Comparison of ENCODE assay signal across 15 mouse cellular contexts in the genomic region with DNA sequence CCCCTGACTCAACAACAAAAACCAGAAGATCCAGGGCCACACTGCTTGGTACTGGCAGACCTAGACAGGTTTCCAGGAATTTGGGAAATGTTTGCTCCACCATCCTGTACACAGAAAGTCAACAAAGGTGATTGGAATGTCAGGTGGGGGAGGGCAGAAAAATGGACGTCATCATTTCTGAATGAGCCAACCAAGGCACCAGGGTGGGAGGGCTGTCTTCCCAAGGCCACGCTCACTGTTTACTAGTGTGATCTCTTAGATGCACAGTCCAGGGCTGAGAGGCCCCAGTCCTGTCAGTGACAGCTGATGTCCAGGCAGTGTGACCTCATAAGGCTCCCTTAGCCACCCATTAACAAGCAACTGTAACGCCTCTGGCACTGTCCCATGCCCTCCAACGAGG.
"Had no signal": no experiment of that assay in that cellular context is flagged by ENCODE, and none has a peak within 500 bp of the region (broad histone marks: within the 10 kb centered on the region; RNA-seq: fewer than 3 reads in every experiment).

No protein-coding gene starts in this region.

- DNase-seq: kidney, adult 18-20 months; layer of hippocampus, adult 9-11 months; layer of hippocampus, postnatal 36 days; lung, postnatal 14 days; right cerebral cortex, postnatal 4 days; spleen, adult 18-20 months; thymus, postnatal 36 days had no signal

- H3K9ac ChIP-seq: kidney, embryonic 15.5 days; limb, embryonic 12.5 days; liver, embryonic 14.5 days; lung, embryonic 15.5 days; midbrain, embryonic 12.5 days; neural tube, embryonic 15.5 days had no signal

- H3K27ac ChIP-seq: kidney, embryonic 15.5 days; limb, embryonic 12.5 days; liver, embryonic 14.5 days; lung, embryonic 15.5 days; macrophage; midbrain, embryonic 12.5 days; neural tube, embryonic 15.5 days had no signal

- H3K36me3 ChIP-seq: kidney, embryonic 15.5 days; limb, embryonic 12.5 days; lung, embryonic 15.5 days; midbrain, embryonic 12.5 days; neural tube, embryonic 15.5 days had no signal

- H3K27me3 ChIP-seq: kidney, embryonic 15.5 days; limb, embryonic 12.5 days; lung, embryonic 15.5 days; megakaryocyte, embryonic 14.5 days; midbrain, embryonic 12.5 days; neural tube, embryonic 15.5 days had no signal

- H3K4me3 ChIP-seq: kidney, embryonic 15.5 days; limb, embryonic 12.5 days; lung, embryonic 15.5 days; megakaryocyte, embryonic 14.5 days; midbrain, embryonic 12.5 days; neural tube, embryonic 15.5 days had no signal

- H3K4me2 ChIP-seq: kidney, embryonic 15.5 days; limb, embryonic 12.5 days; lung, embryonic 15.5 days; midbrain, embryonic 12.5 days; neural tube, embryonic 15.5 days had no signal

- H3K9me3 ChIP-seq: kidney, embryonic 15.5 days; limb, embryonic 12.5 days; lung, embryonic 15.5 days; megakaryocyte, embryonic 14.5 days; midbrain, embryonic 12.5 days; neural tube, embryonic 15.5 days had no signal
